Mouse (Mus musculus) testis, postnatal 10 days (tissue): ENCODE results near the gene Gabrb3.

Experiments
- DNase-seq: peaks from one replicate; pipeline ENCODE4 v3.0.0; 2021; ENCODE audit warnings: low spot score

Gabrb3 gene

GRCm38 (mm10) chr7:57532676-57533075, 113.2 kb downstream of the Gabrb3 start:
- DNase-seq: no peak

GRCm38 (mm10) chr7:57538565-57538964, 119.1 kb downstream of the Gabrb3 start:
- no peak for DNase-seq

- no peak for DNase-seq
Observed at GRCm38 (mm10) chr7:57560732-57561436, 141.4 kb downstream of the Gabrb3 start.

- DNase-seq: no peak
Observed at GRCm38 (mm10) chr7:57564403-57564802, 144.9 kb downstream of the Gabrb3 start.

- DNase-seq: peak; percentile 68
Observed at GRCm38 (mm10) chr7:57590451-57591248, 171.2 kb downstream of the Gabrb3 start.

- no peak for DNase-seq
Observed at GRCm38 (mm10) chr7:57591249-57591577, 171.7 kb downstream of the Gabrb3 start.

- DNase-seq: peak; percentile 80
Observed at GRCm38 (mm10) chr7:57591578-57592431, 172.3 kb downstream of the Gabrb3 start.

GRCm38 (mm10) chr7:57597341-57597740, 177.8 kb downstream of the Gabrb3 start:
- no peak for DNase-seq

GRCm38 (mm10) chr7:57618697-57619096, 199.2 kb downstream of the Gabrb3 start:
- DNase-seq: no peak

GRCm38 (mm10) chr7:57620036-57620435, 200.5 kb downstream of the Gabrb3 start:
- no peak for DNase-seq

- DNase-seq: no peak
Observed at GRCm38 (mm10) chr7:57623718-57624117, 204.2 kb downstream of the Gabrb3 start.

- no peak for DNase-seq
Observed at GRCm38 (mm10) chr7:57635026-57635425, 215.5 kb downstream of the Gabrb3 start.

- DNase-seq: no peak
Observed at GRCm38 (mm10) chr7:57635687-57636086, 216.2 kb downstream of the Gabrb3 start.

GRCm38 (mm10) chr7:57640796-57641195, 221.3 kb downstream of the Gabrb3 start:
- DNase-seq: no peak

GRCm38 (mm10) chr7:57647345-57647744, 227.9 kb downstream of the Gabrb3 start:
- no peak for DNase-seq

GRCm38 (mm10) chr7:57648136-57648755, 228.8 kb downstream of the Gabrb3 start:
- no peak for DNase-seq

GRCm38 (mm10) chr7:57677352-57677751, 257.9 kb downstream of the Gabrb3 start:
- no peak for DNase-seq

GRCm38 (mm10) chr7:57689836-57690235, 270.3 kb downstream of the Gabrb3 start:
- DNase-seq: no peak

- DNase-seq: no peak
Observed at GRCm38 (mm10) chr7:57700370-57700769, 280.9 kb downstream of the Gabrb3 start.

GRCm38 (mm10) chr7:57701046-57701445, 281.6 kb downstream of the Gabrb3 start:
- DNase-seq: no peak

- DNase-seq: peak; percentile 51
Observed at GRCm38 (mm10) chr7:57703580-57703979, 284.1 kb downstream of the Gabrb3 start.

- DNase-seq: no peak
Observed at GRCm38 (mm10) chr7:57706092-57706491, 286.6 kb downstream of the Gabrb3 start.
